Mouse (Mus musculus): ENCODE results near the gene Riox1.

DNA sequence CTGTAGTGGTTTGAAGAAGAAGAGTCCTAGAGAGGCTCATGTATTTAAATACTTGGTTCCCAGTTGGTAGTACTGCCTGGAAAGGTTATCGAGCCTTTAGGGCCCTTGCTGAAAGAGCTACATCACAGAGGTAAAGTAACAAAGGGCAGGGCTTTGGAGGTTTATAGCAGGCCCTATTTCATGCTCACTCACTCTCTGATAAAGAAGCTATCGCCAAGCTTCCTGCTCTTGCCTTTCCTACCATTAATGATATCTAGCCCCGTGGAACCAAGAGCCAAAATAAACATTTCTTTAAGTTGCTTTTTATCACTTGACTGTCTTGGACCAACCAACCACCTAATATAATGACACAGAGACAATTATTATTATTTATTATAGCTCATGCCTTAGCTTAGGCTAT is 50.0 kb downstream of the Riox1 start:
- no peak for TF ChIP-seq CTCF (IDR thresholded peaks at IDR 0.05; ENCODE audit: extremely low read depth, insufficient read depth, low read length)
- no peak for TF ChIP-seq POLR2A (IDR thresholded peaks at IDR 0.05; ENCODE audit: extremely low read depth, insufficient read depth, low read length)
